Mouse (Mus musculus): ENCODE measurements around the gene Trpm3.
A peak's percentile ranks its signal among the peaks of the same experiment; 100 is the strongest.

The Trpm3 gene

GRCm38 (mm10) chr19:22842697-22843096 lies 703.9 kb downstream of the Trpm3 start:
- no peak for DNase-seq (ENCODE audit: low read depth, low spot score)

- no peak for DNase-seq (ENCODE audit: low read depth, low spot score)
These were observed 708.9 kb downstream of the Trpm3 start for GRCm38 (mm10) chr19:22847696-22848095.

GRCm38 (mm10) chr19:22848251-22848650 lies 709.4 kb downstream of the Trpm3 start:
- DNase-seq (ENCODE audit: low read depth, low spot score) = no peak

- DNase-seq (ENCODE audit: low read depth, low spot score) = no peak
These were observed 710.1 kb downstream of the Trpm3 start for GRCm38 (mm10) chr19:22848783-22849576.

- peak; percentile 7 for DNase-seq (ENCODE audit: low read depth, low spot score)
These were observed 712.6 kb downstream of the Trpm3 start for GRCm38 (mm10) chr19:22851423-22851822.

GRCm38 (mm10) chr19:22859644-22860043 lies 720.8 kb downstream of the Trpm3 start:
- DNase-seq (ENCODE audit: low read depth, low spot score) = no peak

GRCm38 (mm10) chr19:22867456-22867855 lies 728.6 kb downstream of the Trpm3 start:
- DNase-seq (ENCODE audit: low read depth, low spot score) = no peak

- no peak for DNase-seq (ENCODE audit: low read depth, low spot score)
These were observed 731.0 kb downstream of the Trpm3 start for GRCm38 (mm10) chr19:22869853-22870252.

- DNase-seq (ENCODE audit: low read depth, low spot score) = no peak
These were observed 733.6 kb downstream of the Trpm3 start for GRCm38 (mm10) chr19:22872456-22872855.

- DNase-seq (ENCODE audit: low read depth, low spot score) = no peak
These were observed 741.4 kb downstream of the Trpm3 start for GRCm38 (mm10) chr19:22880199-22880598.

- no peak for DNase-seq (ENCODE audit: low read depth, low spot score)
These were observed 743.8 kb downstream of the Trpm3 start for GRCm38 (mm10) chr19:22882670-22883111.

- DNase-seq (ENCODE audit: low read depth, low spot score) = no peak
These were observed 744.3 kb downstream of the Trpm3 start for GRCm38 (mm10) chr19:22883154-22883553.

- peak; percentile 67 for DNase-seq (ENCODE audit: low read depth, low spot score)
These were observed 745.0 kb downstream of the Trpm3 start for GRCm38 (mm10) chr19:22883744-22884317.

GRCm38 (mm10) chr19:22884357-22884756 lies 745.5 kb downstream of the Trpm3 start:
- DNase-seq (ENCODE audit: low read depth, low spot score) = no peak

- no peak for DNase-seq (ENCODE audit: low read depth, low spot score)
These were observed 746.2 kb downstream of the Trpm3 start for GRCm38 (mm10) chr19:22885051-22885450.

GRCm38 (mm10) chr19:22901892-22902291 lies 763.0 kb downstream of the Trpm3 start:
- no peak for DNase-seq (ENCODE audit: low read depth, low spot score)

- no peak for DNase-seq (ENCODE audit: low read depth, low spot score)
These were observed 763.5 kb downstream of the Trpm3 start for GRCm38 (mm10) chr19:22902386-22902785.

- DNase-seq (ENCODE audit: low read depth, low spot score) = no peak
These were observed 766.2 kb downstream of the Trpm3 start for GRCm38 (mm10) chr19:22905066-22905482.

GRCm38 (mm10) chr19:22910686-22911085 lies 771.8 kb downstream of the Trpm3 start:
- DNase-seq (ENCODE audit: low read depth, low spot score) = no peak

GRCm38 (mm10) chr19:22912971-22913370 lies 774.1 kb downstream of the Trpm3 start:
- DNase-seq (ENCODE audit: low read depth, low spot score) = no peak

GRCm38 (mm10) chr19:22915868-22916642 lies 777.2 kb downstream of the Trpm3 start:
- DNase-seq (ENCODE audit: low read depth, low spot score) = peak; percentile 82

GRCm38 (mm10) chr19:22916643-22917344 lies 777.9 kb downstream of the Trpm3 start:
- no peak for DNase-seq (ENCODE audit: low read depth, low spot score)
